Mouse (Mus musculus) C2C12 (cell line): ENCODE results near the gene Vps45.

ENCODE experiments used
- CEBPB ChIP-seq: IDR thresholded peaks from one replicate; pipeline ENCODE4 v1.6.1; 2011; ENCODE audit warnings: low read depth, mild to moderate bottlenecking, control low read depth, moderate library complexity
- CTCF ChIP-seq: IDR thresholded peaks from one replicate; pipeline ENCODE4 v1.5.1; 2011; ENCODE audit not compliant: control insufficient read depth, insufficient read depth, insufficient read length
- MAX ChIP-seq: IDR thresholded peaks from one replicate; pipeline ENCODE4 v1.6.1; 2011; ENCODE audit warnings: mild to moderate bottlenecking, control low read depth
- MYOD1 ChIP-seq: IDR thresholded peaks from one replicate; pipeline ENCODE4 v1.6.1; 2011; ENCODE audit warnings: low read depth; ENCODE audit not compliant: control insufficient read depth, insufficient read length
- USF1 ChIP-seq: IDR thresholded peaks from one replicate; pipeline ENCODE4 v1.6.1; 2011; ENCODE audit warnings: low read depth, mild to moderate bottlenecking, control low read depth, moderate library complexity

- no peak for TF ChIP-seq CTCF
- TF ChIP-seq MYOD1: no peak
- TF ChIP-seq USF1: no peak
- no peak for TF ChIP-seq MAX
- TF ChIP-seq CEBPB: no peak
Measured at GRCm38 (mm10) chr3:96081650-96082049, 23.4 kb upstream of the Vps45 start.
